Mouse (Mus musculus) heart, embryonic 12.5 days (tissue): Measurements from ENCODE around the gene Slc43a1. TPM values are rescaled to one million over a fixed set of nuclear protein-coding genes. Genes with fewer than 3 reads are reported as not detected.

Experiments used
- ATAC-seq: fragments of 200-750 bp; cut with Nextera tagmentation; 2 replicates; pipeline ENCODE4 v1.8.0; 2017; ENCODE audit warnings: moderate TSS enrichment, moderate library complexity; ENCODE audit not compliant: insufficient number of reproducible peaks, low FRiP score
- H3K27ac ChIP-seq: fragments of 300-500 bp; sonication (generic); 2 replicates; pipeline ENCODE4 v1.5.1; 2016; ENCODE audit warnings: mild to moderate bottlenecking, moderate library complexity; ENCODE audit not compliant: poor library complexity, severe bottlenecking
- H3K27me3 ChIP-seq: fragments of 300-500 bp; sonication (generic); replicated peaks from 2 replicates; pipeline ENCODE4 v1.6.1; 2016; ENCODE audit warnings: mild to moderate bottlenecking, moderate library complexity
- H3K36me3 ChIP-seq: fragments of 300-500 bp; sonication (generic); 2 replicates; pipeline ENCODE4 v1.6.1; 2016; ENCODE audit warnings: mild to moderate bottlenecking, moderate library complexity
- H3K4me1 ChIP-seq: fragments of 300-500 bp; sonication (generic); replicated peaks from 2 replicates; pipeline ENCODE4 v1.6.1; 2016; ENCODE audit warnings: mild to moderate bottlenecking
- H3K4me2 ChIP-seq: fragments of 300-500 bp; sonication (generic); 2 replicates; pipeline ENCODE4 v1.6.1; 2016; ENCODE audit warnings: mild to moderate bottlenecking, moderate library complexity
- H3K4me3 ChIP-seq: fragments of 300-500 bp; sonication (generic); 2 replicates; pipeline ENCODE4 v1.5.1; 2016; ENCODE audit warnings: mild to moderate bottlenecking
- H3K9ac ChIP-seq: fragments of 300-500 bp; sonication (generic); 2 replicates; pipeline ENCODE4 v1.6.1; 2016; ENCODE audit warnings: mild to moderate bottlenecking, moderate library complexity
- H3K9me3 ChIP-seq: fragments of 300-500 bp; sonication (generic); replicated peaks from 2 replicates; pipeline ENCODE4 v1.6.1; 2016; ENCODE audit warnings: mild to moderate bottlenecking, moderate library complexity
- WGBS: fragments of 180-500 bp; shearing (Covaris S2); methylation state at CpG from one replicate; pipeline ENCODE4 v1.1.7; 2016; 5-methylcytosine and 5-hydroxymethylcytosine counted together
- polyA plus RNA-seq: library from polyadenylated mRNA; unstranded; fragments of >200 nt; fragmentation: Nextera tagmentation; extraction: Ambion mirVana; gene quantifications from 2 replicates; pipeline ENCODE4 v1.2.1, GENCODE M21; 2016

Slc43a1 gene
- polyA plus RNA-seq, 1 experiment from 2014 or later = 21.8 TPM

- Histone ChIP-seq H3K36me3 (peaks cover 77% of the 10 kb centered on the region), H3K9me3 (no peaks in the 10 kb centered on the region), H3K27me3 (no peaks in the 10 kb centered on the region), H3K4me3 (no peak overlapping the region), H3K4me1 (peaks cover 37% of the 10 kb centered on the region), H3K4me2 (peak overlapping the region; percentile 41), H3K27ac (no peak overlapping the region), H3K9ac (no peak overlapping the region; the same call in 1 of the 2 replicates)
- WGBS = 60% methylated on average over 7 of the region's 7 CpGs
- ATAC-seq = no peak
Observed at GRCm38 (mm10) chr2:84850407-84851129, 11.9 kb downstream of the Slc43a1 start.

DNA sequence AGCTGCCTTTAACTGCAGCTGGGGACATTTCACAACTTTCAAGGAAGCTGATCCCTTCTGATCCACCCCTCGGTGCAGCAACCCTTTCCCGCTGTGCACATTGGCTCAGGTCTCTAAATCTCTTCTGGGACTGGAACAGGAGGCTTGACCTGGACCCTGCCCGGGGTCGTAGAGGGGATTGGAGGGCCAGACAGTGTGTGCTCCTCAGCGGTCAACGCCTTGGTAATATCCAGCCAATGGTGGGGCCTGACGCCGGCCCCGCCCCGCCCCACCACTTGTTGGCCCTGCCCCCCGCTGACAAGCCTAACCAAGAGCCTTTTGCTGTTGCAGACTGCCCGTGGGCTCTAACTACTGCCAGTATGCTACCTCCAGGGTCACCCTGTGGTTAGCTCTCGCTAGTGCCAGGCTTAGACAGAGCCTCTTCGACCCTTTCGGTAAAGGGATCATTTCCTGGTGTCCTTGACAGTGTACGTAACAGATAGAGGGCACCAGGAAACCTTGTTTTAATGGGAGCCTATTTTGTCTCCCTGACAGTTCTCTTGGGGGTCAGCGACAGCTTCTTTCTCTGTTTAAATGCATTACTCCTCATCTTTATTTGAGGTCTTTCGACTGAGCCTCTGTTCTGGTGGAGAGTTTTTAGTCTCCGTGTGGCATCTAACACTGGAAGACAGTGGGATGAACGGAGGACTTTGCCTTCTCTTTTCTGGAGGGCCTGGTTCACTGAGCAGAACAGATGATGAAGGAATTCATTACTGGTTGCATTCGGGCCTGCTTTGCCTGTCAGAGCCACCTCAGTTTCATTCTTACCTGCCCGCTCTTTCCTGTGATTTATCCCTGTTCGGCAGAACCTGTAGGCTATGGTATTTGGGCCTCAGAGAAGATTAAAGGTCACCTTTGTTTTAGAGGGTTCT, 12.7 kb downstream of the Slc43a1 start:
- H3K36me3 ChIP-seq = peaks cover 76% of the 10 kb centered on the region
- H3K4me1 ChIP-seq = peaks cover 33% of the 10 kb centered on the region
- H3K27me3 ChIP-seq = no peaks in the 10 kb centered on the region
- peak; percentile 66; the same call in 1 of the 2 replicates for ATAC-seq
- WGBS = 35% methylated on average over 23 of the region's 23 CpGs
- peak overlapping the region; percentile 41 for H3K4me2 ChIP-seq
- no peak overlapping the region for H3K4me3 ChIP-seq
- no peaks in the 10 kb centered on the region for H3K9me3 ChIP-seq
- no peak overlapping the region for H3K27ac ChIP-seq
- H3K9ac ChIP-seq = no peak overlapping the region; the same call in 1 of the 2 replicates

- Histone ChIP-seq H3K4me2 (no peak overlapping the region), H3K4me3 (no peak overlapping the region), H3K9me3 (no peaks in the 10 kb centered on the region), H3K27ac (no peak overlapping the region), H3K36me3 (peaks cover 75% of the 10 kb centered on the region), H3K9ac (no peak overlapping the region), H3K27me3 (no peaks in the 10 kb centered on the region), H3K4me1 (peaks cover 9% of the 10 kb centered on the region)
- no peak for ATAC-seq
- WGBS = 49% methylated on average over 2 of the region's 2 CpGs
Observed at GRCm38 (mm10) chr2:84855732-84856131, 17.1 kb downstream of the Slc43a1 start.

GRCm38 (mm10) chr2:84858551-84858950, 19.9 kb downstream of the Slc43a1 start:
- Histone ChIP-seq H3K4me1 (no peaks in the 10 kb centered on the region), H3K27ac (no peak overlapping the region), H3K9me3 (no peaks in the 10 kb centered on the region), H3K27me3 (no peaks in the 10 kb centered on the region), H3K9ac (no peak overlapping the region), H3K36me3 (peaks cover 88% of the 10 kb centered on the region), H3K4me2 (no peak overlapping the region), H3K4me3 (no peak overlapping the region)
- ATAC-seq = no peak
- WGBS = 90% methylated on average over 1 of the region's 1 CpGs

DNA sequence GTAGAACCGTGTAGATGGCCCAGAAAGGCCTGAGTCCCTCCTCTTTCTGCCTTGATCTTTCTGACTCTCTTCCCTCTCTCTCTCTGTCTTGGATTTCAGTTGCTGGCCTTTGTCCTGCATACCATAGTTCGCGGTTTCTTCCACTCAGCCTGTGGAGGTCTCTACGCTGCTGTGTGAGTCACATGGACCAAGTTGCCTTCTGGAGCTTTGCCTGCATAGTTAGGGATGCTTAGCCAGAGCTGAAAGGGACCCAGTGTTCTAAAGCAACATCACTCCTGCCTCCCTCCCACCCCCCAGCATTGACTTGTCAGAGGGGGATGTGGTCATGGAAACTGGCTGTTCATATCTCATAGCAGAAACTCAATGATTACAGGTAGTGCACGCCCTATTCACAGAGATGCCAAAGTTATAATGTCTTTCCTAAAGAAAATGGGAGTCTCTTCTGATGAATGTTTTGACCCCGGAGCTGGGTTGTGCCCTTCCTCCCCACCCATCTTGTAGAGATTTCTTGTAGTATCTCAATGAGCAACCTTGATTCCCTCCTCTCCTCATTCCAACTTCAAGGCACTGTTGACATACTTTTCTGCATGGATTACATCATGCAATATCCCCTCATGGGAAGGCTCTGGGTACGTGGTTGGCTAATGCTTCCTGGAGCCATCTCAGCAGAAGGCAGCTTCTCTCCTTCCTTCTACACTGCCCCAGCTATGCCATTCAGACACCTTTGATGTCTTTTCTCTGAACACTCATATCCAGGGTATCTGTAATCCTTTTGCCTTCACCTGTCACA, 21.5 kb downstream of the Slc43a1 start:
- Histone ChIP-seq H3K4me2 (no peak overlapping the region), H3K4me1 (no peaks in the 10 kb centered on the region), H3K4me3 (no peak overlapping the region), H3K9me3 (no peaks in the 10 kb centered on the region), H3K9ac (no peak overlapping the region), H3K36me3 (peaks cover 74% of the 10 kb centered on the region), H3K27me3 (peaks cover 5% of the 10 kb centered on the region), H3K27ac (no peak overlapping the region)
- ATAC-seq = no peak
- WGBS = 80% methylated on average over 7 of the region's 7 CpGs

- peaks cover 11% of the 10 kb centered on the region for H3K4me1 ChIP-seq
- 62% methylated on average over 3 of the region's 3 CpGs for WGBS
- H3K4me3 ChIP-seq = no peak overlapping the region
- peaks cover 67% of the 10 kb centered on the region for H3K36me3 ChIP-seq
- H3K9me3 ChIP-seq = no peaks in the 10 kb centered on the region
- no peak overlapping the region for H3K27ac ChIP-seq
- peaks cover 18% of the 10 kb centered on the region for H3K27me3 ChIP-seq
- H3K9ac ChIP-seq = no peak overlapping the region
- no peak overlapping the region for H3K4me2 ChIP-seq
- ATAC-seq = no peak
Observed at GRCm38 (mm10) chr2:84861430-84861829, 22.8 kb downstream of the Slc43a1 start.

DNA sequence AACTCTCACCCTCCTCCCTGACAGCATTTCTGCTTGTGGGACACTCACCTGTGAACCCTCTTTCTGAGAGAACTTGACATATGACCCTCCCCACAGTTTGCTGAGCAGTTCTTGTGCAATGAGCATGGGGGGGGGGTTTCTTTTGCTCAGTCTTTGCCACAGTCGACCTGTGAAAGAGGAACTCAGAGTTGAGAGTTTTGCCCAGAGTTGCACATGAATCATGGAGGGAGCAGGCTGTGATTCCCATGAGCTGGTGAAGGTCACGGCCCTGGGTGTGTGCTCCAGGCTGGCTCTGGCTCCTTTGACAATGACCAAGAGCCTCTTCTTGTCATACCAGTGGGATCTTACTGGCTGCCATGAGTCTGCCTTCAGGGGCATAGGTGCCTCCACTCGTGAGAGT, 23.6 kb downstream of the Slc43a1 start:
- Histone ChIP-seq H3K9me3 (no peaks in the 10 kb centered on the region), H3K4me2 (no peak overlapping the region), H3K9ac (no peak overlapping the region), H3K36me3 (peaks cover 59% of the 10 kb centered on the region), H3K27ac (no peak overlapping the region), H3K27me3 (peaks cover 26% of the 10 kb centered on the region), H3K4me3 (no peak overlapping the region), H3K4me1 (peaks cover 13% of the 10 kb centered on the region)
- ATAC-seq = no peak
- WGBS = 78% methylated on average over 3 of the region's 3 CpGs

GRCm38 (mm10) chr2:84865616-84866571, 27.2 kb downstream of the Slc43a1 start:
- peak; percentile 44 for ATAC-seq
- Histone ChIP-seq H3K4me2 (peak overlapping the region; percentile 74), H3K4me3 (peak overlapping the region; percentile 40), H3K27me3 (peaks cover 62% of the 10 kb centered on the region), H3K9me3 (peaks cover 6% of the 10 kb centered on the region; the same call in 1 of the 2 replicates), H3K27ac (no peak overlapping the region), H3K4me1 (peaks cover 13% of the 10 kb centered on the region), H3K9ac (0 out of 2 replicates have a peak overlapping the region, but pooled peaks have one; percentile 39), H3K36me3 (peaks cover 28% of the 10 kb centered on the region)
- 2% methylated on average over 47 of the region's 47 CpGs for whole genome bisulfite sequencing

GRCm38 (mm10) chr2:84868521-84868943, 29.9 kb downstream of the Slc43a1 start:
- H3K4me2 ChIP-seq = no peak overlapping the region
- H3K27ac ChIP-seq = no peak overlapping the region
- H3K9ac ChIP-seq = no peak overlapping the region
- no peak overlapping the region for H3K4me3 ChIP-seq
- peaks cover 23% of the 10 kb centered on the region for H3K4me1 ChIP-seq
- WGBS = 7% methylated on average over 5 of the region's 5 CpGs
- peaks cover 2% of the 10 kb centered on the region; the same call in 1 of the 2 replicates for H3K36me3 ChIP-seq
- peaks cover 89% of the 10 kb centered on the region for H3K27me3 ChIP-seq
- ATAC-seq = no peak
- peaks cover 6% of the 10 kb centered on the region; the same call in 1 of the 2 replicates for H3K9me3 ChIP-seq

GRCm38 (mm10) chr2:84868977-84869376, 30.3 kb downstream of the Slc43a1 start:
- no peak for ATAC-seq
- Histone ChIP-seq H3K27me3 (peaks cover 93% of the 10 kb centered on the region), H3K4me2 (no peak overlapping the region), H3K36me3 (no peaks in the 10 kb centered on the region), H3K9ac (no peak overlapping the region), H3K4me3 (no peak overlapping the region), H3K4me1 (peaks cover 23% of the 10 kb centered on the region), H3K9me3 (peaks cover 6% of the 10 kb centered on the region; the same call in 1 of the 2 replicates), H3K27ac (no peak overlapping the region)
- WGBS = 60% methylated on average over 2 of the region's 2 CpGs
